Mouse (Mus musculus) midbrain, embryonic 11.5 days (tissue): Measurements from ENCODE around the gene Mprip. TPM values are rescaled to one million over a fixed set of nuclear protein-coding genes. Genes with fewer than 3 reads are reported as not detected.

Experiments
- ATAC-seq: fragments of 200-750 bp; cut with Nextera tagmentation; 2 replicates; pipeline ENCODE4 v1.8.0; 2017; ENCODE audit warnings: moderate TSS enrichment, moderate library complexity; ENCODE audit not compliant: low FRiP score
- DNase-seq: peaks from one replicate; pipeline ENCODE4 v3.0.0; 2015; ENCODE audit warnings: low spot score; ENCODE audit errors: missing footprints
- H3K27ac ChIP-seq: fragments of 300-500 bp; sonication (generic); 2 replicates; pipeline ENCODE4 v1.5.1; 2014; ENCODE audit warnings: low read depth, low read length
- H3K27me3 ChIP-seq: fragments of 300-500 bp; sonication (generic); 2 replicates; pipeline ENCODE4 v1.6.1; 2014; ENCODE audit warnings: mild to moderate bottlenecking, low read length, moderate library complexity, mixed read lengths; ENCODE audit not compliant: control insufficient read depth, insufficient read depth
- H3K36me3 ChIP-seq: fragments of 300-500 bp; sonication (generic); 2 replicates; pipeline ENCODE4 v1.6.1; 2014; ENCODE audit warnings: mild to moderate bottlenecking, low read length, moderate library complexity, mixed read lengths; ENCODE audit not compliant: control insufficient read depth, insufficient read depth
- H3K4me1 ChIP-seq: fragments of 300-500 bp; sonication (generic); 2 replicates; pipeline ENCODE4 v1.6.1; 2014; ENCODE audit warnings: low read length; ENCODE audit not compliant: control insufficient read depth, insufficient read depth
- H3K4me2 ChIP-seq: fragments of 300-500 bp; sonication (generic); 2 replicates; pipeline ENCODE4 v1.6.1; 2014; ENCODE audit warnings: mild to moderate bottlenecking, moderate library complexity
- H3K4me3 ChIP-seq: fragments of 300-500 bp; sonication (generic); 2 replicates; pipeline ENCODE4 v1.5.1; 2014; ENCODE audit warnings: low read depth, low read length
- H3K9ac ChIP-seq: fragments of 300-500 bp; sonication (generic); 2 replicates; pipeline ENCODE4 v1.6.1; 2014; ENCODE audit warnings: low read length
- H3K9me3 ChIP-seq: fragments of 300-500 bp; sonication (generic); 2 replicates; pipeline ENCODE4 v1.6.1; 2016; ENCODE audit warnings: low read length; ENCODE audit not compliant: control insufficient read depth
- WGBS: fragments of 180-500 bp; shearing (Covaris S2); extraction: QIAGEN DNeasy Blood & Tissue Kit; methylation state at CpG from one replicate; pipeline ENCODE4 v1.1.7; 2014; 5-methylcytosine and 5-hydroxymethylcytosine counted together
- polyA plus RNA-seq: library from polyadenylated mRNA; unstranded; fragments of >200 nt; fragmentation: Nextera tagmentation; extraction: Ambion mirVana; gene quantifications from 2 replicates; pipeline ENCODE4 v1.2.1, GENCODE M21; 2014

Gene Mprip
- polyA plus RNA-seq, 1 experiment from 2014 or later = 69.5 TPM

- no peaks in the 10 kb centered on the region for H3K9me3 ChIP-seq
- no peaks in the 10 kb centered on the region for H3K4me1 ChIP-seq
- WGBS = 95% methylated on average over 12 of the region's 12 CpGs
- peaks cover 25% of the 10 kb centered on the region for H3K36me3 ChIP-seq
- DNase-seq = no peak
- no peak overlapping the region for H3K4me3 ChIP-seq
- no peak overlapping the region for H3K4me2 ChIP-seq
- H3K27me3 ChIP-seq = no peaks in the 10 kb centered on the region
- H3K9ac ChIP-seq = no peak overlapping the region
- H3K27ac ChIP-seq = no peak overlapping the region
- no peak for ATAC-seq
These were observed 76.1 kb downstream of the Mprip start for GRCm38 (mm10) chr11:59737250-59737649.

DNA sequence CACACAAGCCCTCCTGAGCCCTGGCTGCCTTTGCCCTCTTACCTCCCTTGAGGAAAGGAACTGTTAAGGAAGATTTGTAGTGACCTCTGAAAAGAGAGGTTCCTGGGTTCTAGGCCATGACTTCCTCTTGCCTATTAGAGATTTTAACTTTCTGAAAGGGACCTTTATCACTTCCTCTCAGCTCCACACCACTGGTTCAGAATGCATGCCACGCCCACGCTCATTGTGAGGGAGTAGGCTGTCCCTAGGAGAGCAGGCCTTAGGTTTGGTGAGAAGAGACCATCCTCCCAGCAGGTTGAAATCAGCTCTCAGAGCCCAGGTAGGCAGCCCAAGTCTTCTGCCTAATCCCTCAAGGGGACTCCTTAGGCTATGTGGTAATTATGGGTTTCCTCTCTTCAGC is 78.9 kb downstream of the Mprip start:
- Histone ChIP-seq H3K36me3 (peaks cover 24% of the 10 kb centered on the region), H3K9ac (no peak overlapping the region), H3K4me1 (no peaks in the 10 kb centered on the region), H3K27me3 (no peaks in the 10 kb centered on the region), H3K27ac (no peak overlapping the region), H3K9me3 (no peaks in the 10 kb centered on the region), H3K4me2 (no peak overlapping the region), H3K4me3 (no peak overlapping the region)
- DNase-seq (no peak), ATAC-seq (no peak)
- WGBS = 93% methylated on average over 2 of the region's 2 CpGs

- H3K27me3 ChIP-seq = no peaks in the 10 kb centered on the region
- ATAC-seq = no peak
- no peak overlapping the region for H3K4me2 ChIP-seq
- no peak for DNase-seq
- no peaks in the 10 kb centered on the region for H3K9me3 ChIP-seq
- H3K27ac ChIP-seq = no peak overlapping the region
- H3K4me1 ChIP-seq = no peaks in the 10 kb centered on the region
- WGBS = 95% methylated on average over 5 of the region's 5 CpGs
- no peak overlapping the region for H3K4me3 ChIP-seq
- H3K36me3 ChIP-seq = peaks cover 22% of the 10 kb centered on the region
- H3K9ac ChIP-seq = no peak overlapping the region
These were observed 80.8 kb downstream of the Mprip start for GRCm38 (mm10) chr11:59741915-59742314.

DNA sequence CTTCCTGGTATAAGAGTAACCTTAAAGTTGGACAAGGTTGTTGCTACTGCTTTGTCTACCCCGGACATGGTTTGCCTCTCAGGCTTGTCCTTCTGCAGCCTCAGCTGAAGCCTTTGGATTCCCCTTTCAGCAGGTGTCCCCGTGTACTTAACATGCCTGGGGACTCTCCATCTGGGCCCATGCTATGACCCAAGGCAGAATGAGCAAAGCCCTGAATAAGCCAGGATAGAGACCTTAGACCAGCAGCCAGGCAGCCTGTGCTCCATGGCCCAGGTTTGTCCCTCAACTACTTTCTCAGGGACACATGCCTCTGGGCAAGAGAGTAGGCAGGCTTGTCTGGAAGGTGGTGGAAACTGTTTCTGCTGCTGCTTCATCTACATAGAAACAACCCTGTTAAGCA is 82.2 kb downstream of the Mprip start:
- WGBS = 88% methylated on average over 2 of the region's 2 CpGs
- DNase-seq (peak; percentile 23), ATAC-seq (no peak)
- H3K9me3 ChIP-seq = no peaks in the 10 kb centered on the region
- no peak overlapping the region for H3K4me3 ChIP-seq
- H3K27me3 ChIP-seq = no peaks in the 10 kb centered on the region
- H3K27ac ChIP-seq = no peak overlapping the region
- no peak overlapping the region for H3K9ac ChIP-seq
- no peak overlapping the region for H3K4me2 ChIP-seq
- peaks cover 22% of the 10 kb centered on the region for H3K36me3 ChIP-seq
- H3K4me1 ChIP-seq = no peaks in the 10 kb centered on the region

- no peak overlapping the region for H3K4me2 ChIP-seq
- DNase-seq = peak; percentile 41
- no peak overlapping the region for H3K9ac ChIP-seq
- no peaks in the 10 kb centered on the region for H3K9me3 ChIP-seq
- H3K4me3 ChIP-seq = no peak overlapping the region
- no peaks in the 10 kb centered on the region for H3K4me1 ChIP-seq
- no peak for ATAC-seq
- H3K36me3 ChIP-seq = peaks cover 20% of the 10 kb centered on the region
- 100% methylated on average over 1 of the region's 1 CpGs for WGBS
- no peaks in the 10 kb centered on the region for H3K27me3 ChIP-seq
- no peak overlapping the region for H3K27ac ChIP-seq
These were observed 82.6 kb downstream of the Mprip start for GRCm38 (mm10) chr11:59743712-59744111.

GRCm38 (mm10) chr11:59744374-59744773 is 83.3 kb downstream of the Mprip start:
- Histone ChIP-seq H3K27me3 (no peaks in the 10 kb centered on the region), H3K36me3 (peaks cover 18% of the 10 kb centered on the region), H3K9me3 (no peaks in the 10 kb centered on the region), H3K9ac (no peak overlapping the region), H3K4me3 (no peak overlapping the region), H3K4me2 (no peak overlapping the region), H3K27ac (no peak overlapping the region), H3K4me1 (no peaks in the 10 kb centered on the region)
- peak; percentile 64 for DNase-seq
- ATAC-seq = no peak
- WGBS = 91% methylated on average over 4 of the region's 4 CpGs

- 89% methylated on average over 5 of the region's 5 CpGs for WGBS
These were observed 84.7 kb downstream of the Mprip start for GRCm38 (mm10) chr11:59745851-59746250.

GRCm38 (mm10) chr11:59746614-59747013 is 85.5 kb downstream of the Mprip start:
- Histone ChIP-seq H3K4me3 (no peak overlapping the region), H3K27me3 (no peaks in the 10 kb centered on the region), H3K36me3 (peaks cover 11% of the 10 kb centered on the region; the same call in 1 of the 2 replicates), H3K9ac (no peak overlapping the region), H3K9me3 (no peaks in the 10 kb centered on the region), H3K27ac (no peak overlapping the region), H3K4me1 (no peaks in the 10 kb centered on the region), H3K4me2 (no peak overlapping the region)
- ATAC-seq (no peak), DNase-seq (peak; percentile 84)
- 84% methylated on average over 2 of the region's 2 CpGs for WGBS

More at GRCm38 (mm10) chr11:59745851-59746250, 84.7 kb downstream of the Mprip start:
- Histone ChIP-seq H3K4me1 (no peaks in the 10 kb centered on the region), H3K36me3 (peaks cover 14% of the 10 kb centered on the region), H3K27ac (no peak overlapping the region), H3K9ac (no peak overlapping the region), H3K27me3 (no peaks in the 10 kb centered on the region), H3K4me3 (no peak overlapping the region), H3K4me2 (no peak overlapping the region), H3K9me3 (no peaks in the 10 kb centered on the region)
- no peak for DNase-seq
- ATAC-seq = no peak

- peaks cover 7% of the 10 kb centered on the region; the same call in 1 of the 2 replicates for H3K36me3 ChIP-seq
- no peak overlapping the region for H3K9ac ChIP-seq
- 92% methylated on average over 3 of the region's 3 CpGs for WGBS
- no peak for ATAC-seq
- no peaks in the 10 kb centered on the region for H3K27me3 ChIP-seq
- no peak overlapping the region for H3K27ac ChIP-seq
- H3K4me2 ChIP-seq = no peak overlapping the region
- H3K4me3 ChIP-seq = no peak overlapping the region
- H3K4me1 ChIP-seq = no peaks in the 10 kb centered on the region
- no peaks in the 10 kb centered on the region for H3K9me3 ChIP-seq
- DNase-seq = no peak
These were observed 87.9 kb downstream of the Mprip start for GRCm38 (mm10) chr11:59749050-59749449.

DNA sequence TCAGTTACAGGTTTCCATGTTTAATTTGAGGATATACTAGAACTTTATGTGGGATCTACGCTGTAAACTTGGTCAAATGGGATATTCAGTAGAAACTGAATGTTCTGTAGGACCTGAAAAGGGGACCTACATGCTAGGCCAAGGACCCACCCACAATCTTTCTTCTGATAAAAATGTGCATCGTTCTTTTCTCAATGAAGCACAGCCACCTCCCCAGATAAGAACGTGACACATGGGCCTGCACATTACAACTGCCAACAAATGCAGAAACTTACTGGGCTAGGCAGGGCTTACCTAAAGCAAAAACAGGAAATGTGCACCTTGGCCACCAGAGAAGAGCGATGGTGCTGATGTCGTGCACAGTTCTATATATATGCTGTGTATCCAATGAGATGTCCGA is 93.4 kb downstream of the Mprip start:
- Histone ChIP-seq H3K27me3 (no peaks in the 10 kb centered on the region), H3K9me3 (no peaks in the 10 kb centered on the region), H3K4me1 (no peaks in the 10 kb centered on the region), H3K36me3 (peaks cover 20% of the 10 kb centered on the region; the same call in 1 of the 2 replicates), H3K4me3 (no peak overlapping the region), H3K27ac (no peak overlapping the region), H3K9ac (no peak overlapping the region), H3K4me2 (no peak overlapping the region)
- ATAC-seq (no peak), DNase-seq (peak; percentile 66)
- WGBS = 94% methylated on average over 6 of the region's 6 CpGs
